Mouse (Mus musculus): ENCODE measurements around the gene Tspan14.

GRCm38 (mm10) chr14:40956252-40957146, 10.1 kb downstream of the Tspan14 start:
- no peak for TF ChIP-seq FLI1 (IDR thresholded peaks at IDR 0.05; ENCODE audit: low read length)
- TF ChIP-seq GATA1 (IDR thresholded peaks at IDR 0.05; ENCODE audit: borderline replicate concordance, low read length): no peak

Data from megakaryocyte, embryonic 14.5 days (primary cell).